Mouse (Mus musculus): ENCODE measurements around the gene Rpl22l1.

GRCm38 (mm10) chr3:28768222-28768621 is 37.0 kb upstream of the Rpl22l1 start:
- TF ChIP-seq CTCF (IDR thresholded peaks at IDR 0.05; ENCODE audit: insufficient read depth, low read depth, low read length) (no peak), POLR2A (IDR thresholded peaks at IDR 0.05; ENCODE audit: insufficient read depth, low read depth, low read length) (no peak)

All from olfactory bulb, adult 2 months (tissue).